11 mouse cellular contexts compared by ENCODE assay signal in the genomic region with DNA sequence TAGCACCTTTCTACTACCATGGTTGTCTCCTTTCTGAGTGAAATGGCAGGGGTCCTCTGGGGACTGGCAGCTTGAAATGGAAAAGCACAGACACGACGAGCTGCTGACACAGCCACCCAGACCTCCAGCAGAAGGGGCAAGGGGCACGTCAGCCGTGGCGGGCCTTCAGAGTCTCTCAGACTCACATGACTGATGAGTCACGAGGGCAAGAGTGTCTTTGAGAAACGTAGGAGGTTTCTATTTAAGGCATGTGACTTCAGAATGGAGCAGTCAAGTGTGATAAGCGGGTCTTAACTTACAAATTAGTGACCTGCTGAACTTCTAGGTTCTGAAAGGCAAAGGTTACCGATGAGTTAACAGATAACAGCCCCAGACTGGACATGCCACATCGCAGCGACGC. TPM values are rescaled to one million over a fixed set of nuclear protein-coding genes. Genes with fewer than 3 reads are reported as not detected.
DNase-seq lines count a peak whose midpoint lies in the region; ATAC-seq and TF ChIP-seq lines count a peak whose summit lies in the region.
"Had no signal": no experiment of that assay in that cellular context is flagged by ENCODE, and none has a peak within 500 bp of the region (broad histone marks: within the 10 kb centered on the region; RNA-seq: fewer than 3 reads in every experiment).

No protein-coding gene starts in this region.

- no peak overlapping the region for H3K4me3 ChIP-seq in heart, embryonic 11.5 days (ENCODE audit: low read depth, low read length)
- H3K4me3 ChIP-seq in kidney, adult 2 months (ENCODE audit: insufficient read depth, low read depth, low read length), result no peak overlapping the region
- H3K4me3 ChIP-seq: hindbrain, embryonic 12.5 days had no signal

- 0 out of 2 replicates have a peak overlapping the region, but pooled peaks have one; percentile 16 for H3K4me2 ChIP-seq in heart, embryonic 11.5 days
- H3K4me2 ChIP-seq: hindbrain, embryonic 12.5 days had no signal

- no peak for DNase-seq in heart, adult 8-10 months (ENCODE audit: low spot score)
- peak; percentile 12 for DNase-seq in 3134 (ENCODE audit: extremely low read depth, insufficient read length, low spot score)
- peak; percentile 24 for DNase-seq in Muller cell, postnatal 12 days (ENCODE audit: inconsistent ontology term)
- peak; percentile 86 for DNase-seq in kidney, adult 2 months
- no peak for DNase-seq in frontal cortex, postnatal 14 days (ENCODE audit: low spot score in 2 of 2)
- no peak for DNase-seq in right cerebral cortex, adult 2 months (ENCODE audit: low spot score in 2 of 2)
- DNase-seq in thymus, postnatal 10 days (ENCODE audit: low spot score in 2 of 2), result no peak
- DNase-seq: midbrain, embryonic 14.5 days; thymus, adult 18-20 months had no signal

- WGBS in heart, embryonic 11.5 days (ENCODE audit: insufficient replicate concordance), result 27% methylated on average over 12 of the region's 12 CpGs
- 29% methylated on average over 12 of the region's 12 CpGs for WGBS in kidney, adult 2 months

- H3K9me3 ChIP-seq in heart, embryonic 11.5 days (replicated peaks; ENCODE audit: control insufficient read depth, low read length), result no peaks in the 10 kb centered on the region
- H3K9me3 ChIP-seq: hindbrain, embryonic 12.5 days had no signal

- peak overlapping the region; percentile 58; the same call in 1 of the 2 replicates for H3K27ac ChIP-seq in heart, embryonic 11.5 days (ENCODE audit: low read depth, low read length)
- peak overlapping the region; percentile 62 for H3K27ac ChIP-seq in kidney, adult 2 months (ENCODE audit: insufficient read depth, low read depth, low read length)

- H3K27me3 ChIP-seq in heart, embryonic 11.5 days (ENCODE audit: control insufficient read depth, insufficient read depth, low read length), result no peaks in the 10 kb centered on the region
- no peaks in the 10 kb centered on the region for H3K27me3 ChIP-seq in kidney, adult 2 months (replicated peaks; ENCODE audit: control insufficient read depth, insufficient read depth, low read length)
- H3K27me3 ChIP-seq: hindbrain, embryonic 12.5 days had no signal

- no peak for TF ChIP-seq POLR2A in kidney, adult 2 months (IDR thresholded peaks at IDR 0.05; ENCODE audit: low read depth, low read length)

- peaks cover 17% of the 10 kb centered on the region for H3K4me1 ChIP-seq in heart, embryonic 11.5 days (ENCODE audit: control insufficient read depth, insufficient read depth, low read length)
- peaks cover 17% of the 10 kb centered on the region for H3K4me1 ChIP-seq in kidney, adult 2 months (ENCODE audit: control insufficient read depth, insufficient read depth, low read length)

- H3K9ac ChIP-seq in heart, embryonic 11.5 days (ENCODE audit: low read depth, low read length), result no peak overlapping the region
- H3K9ac ChIP-seq: hindbrain, embryonic 12.5 days had no signal

- TF ChIP-seq CTCF in kidney, adult 2 months (conservative IDR thresholded peaks at IDR 0.05; ENCODE audit: insufficient read depth, insufficient read length, low read depth, low read length), result no peak

- no peaks in the 10 kb centered on the region for H3K36me3 ChIP-seq in heart, embryonic 11.5 days (ENCODE audit: control insufficient read depth, insufficient read depth, low read length)
- H3K36me3 ChIP-seq in kidney, adult 2 months (ENCODE audit: control insufficient read depth, insufficient read depth, low read length), result no peaks in the 10 kb centered on the region
- H3K36me3 ChIP-seq: hindbrain, embryonic 12.5 days had no signal

- ATAC-seq in heart, embryonic 11.5 days (replicated peaks; ENCODE audit: insufficient number of reproducible peaks, low FRiP score, low TSS enrichment), result no peak

RNA-seq across cellular contexts. Expression of a gene that starts 16.0 kb away (rescaled TPM):
- 6.6 and 7.1 TPM in 2 replicates for polyA plus RNA-seq in heart, embryonic 11.5 days (2014; fragmentation: Nextera tagmentation; extraction: Ambion mirVana)
- 1 to 10 TPM; 3.2 to 4.4 (median 4.2) TPM for total RNA-seq in heart, adult 8-10 months (2022)
- 2.8 and 3.7 TPM in 2 replicates for polyA plus RNA-seq in kidney, adult 2 months (2012; rRNA removed)

RNA-seq across cellular contexts. Expression of a gene that starts 19.8 kb away (rescaled TPM):
- 0.75 and 1.1 TPM in 2 replicates for polyA plus RNA-seq in heart, embryonic 11.5 days (2014; fragmentation: Nextera tagmentation; extraction: Ambion mirVana)
- total RNA-seq in heart, adult 8-10 months (2022), result 1 to 10 TPM; 2.1 to 3.5 (median 2.5) TPM
- 0.20 and 0.38 TPM in 2 replicates for polyA plus RNA-seq in kidney, adult 2 months (2012; rRNA removed)

RNA-seq across cellular contexts. Expression of a gene that starts 59.3 kb away (rescaled TPM):
- polyA plus RNA-seq in heart, embryonic 11.5 days (2014; fragmentation: Nextera tagmentation; extraction: Ambion mirVana), result 9.3 TPM in 2 replicates
- 10 to 100 TPM; 14.6 to 20.9 (median 16.8) TPM for total RNA-seq in heart, adult 8-10 months (2022)
- 9.4 and 11.8 TPM in 2 replicates for polyA plus RNA-seq in kidney, adult 2 months (2012; rRNA removed)

Comparison
In these comparisons a context has a peak if more than half of its experiments do, and no peak if none do; other contexts are left out.
1. DNase-seq: peak in 3134 (single experiment), Muller cell, postnatal 12 days (single experiment) and kidney, adult 2 months (single experiment); none in heart, adult 8-10 months (single experiment), frontal cortex, postnatal 14 days (0 of 2), right cerebral cortex, adult 2 months (0 of 2) and thymus, postnatal 10 days (0 of 2).